Mouse (Mus musculus) thymus, adult 2 months (tissue): ENCODE results near the gene Brdt. TPM values are rescaled to one million over a fixed set of nuclear protein-coding genes. Genes with fewer than 3 reads are reported as not detected.
A peak's percentile ranks its signal among the peaks of the same experiment; 100 is the strongest.

Source experiments
- DNase-seq: peaks from one replicate; pipeline ENCODE4 v3.0.0; 2021
- H3K27ac ChIP-seq: fragments of 200-500 bp; 2 replicates; pipeline ENCODE4 v1.5.1; 2012; ENCODE audit warnings: low read length, control low read depth; ENCODE audit not compliant: control insufficient read depth, insufficient read depth
- H3K27me3 ChIP-seq: fragments of 200-500 bp; 2 replicates; pipeline ENCODE4 v1.6.1; 2012; ENCODE audit warnings: mild to moderate bottlenecking, low read length, moderate library complexity, mixed read lengths; ENCODE audit not compliant: control insufficient read depth, insufficient read depth
- H3K36me3 ChIP-seq: fragments of 200-500 bp; 2 replicates; pipeline ENCODE4 v1.6.1; 2012; ENCODE audit warnings: mild to moderate bottlenecking, low read length, moderate library complexity; ENCODE audit not compliant: control insufficient read depth, insufficient read depth
- H3K4me1 ChIP-seq: fragments of 200-500 bp; replicated peaks from 2 replicates; pipeline ENCODE4 v1.6.1; 2012; ENCODE audit warnings: low read length; ENCODE audit not compliant: control insufficient read depth, insufficient read depth
- H3K4me3 ChIP-seq: fragments of 200-500 bp; 2 replicates; pipeline ENCODE4 v1.5.1; 2012; ENCODE audit warnings: mild to moderate bottlenecking, low read length, control low read depth, moderate library complexity; ENCODE audit not compliant: control insufficient read depth, insufficient read depth
- CTCF ChIP-seq: fragments of 200-500 bp; IDR thresholded peaks from 2 replicates; pipeline ENCODE4 v1.5.1; 2012; ENCODE audit warnings: mild to moderate bottlenecking, control low read depth, low read length, moderate library complexity, borderline replicate concordance; ENCODE audit not compliant: control insufficient read depth, poor library complexity, insufficient read depth; ENCODE audit errors: extremely low read depth
- POLR2A ChIP-seq: fragments of 200-500 bp; IDR thresholded peaks from 2 replicates; pipeline ENCODE4 v1.6.1; 2012; ENCODE audit warnings: mild to moderate bottlenecking, low read length, control low read depth, moderate library complexity; ENCODE audit not compliant: control insufficient read depth, poor library complexity, insufficient read depth; ENCODE audit errors: extremely low read depth
- WGBS: fragments of 180-500 bp; shearing (Covaris S2); methylation state at CpG from one replicate; pipeline ENCODE4 v1.1.7; 2018; 5-methylcytosine and 5-hydroxymethylcytosine counted together
- polyA plus RNA-seq: library from polyadenylated mRNA; depleted of rRNA; stranded (reverse); fragments of >200 nt; gene quantifications from 2 replicates; pipeline ENCODE4 v1.2.3, GENCODE M21; 2012

Gene Brdt
- polyA plus RNA-seq, 1 experiment: 4.9 TPM

GRCm38 (mm10) chr5:107288427-107289233 is 42.3 kb upstream of the Brdt start:
- under 1% methylated on average over 62 of the region's 62 CpGs for WGBS
- 0 out of 2 replicates have a peak, but pooled peaks have one; percentile 48 for TF ChIP-seq POLR2A
- no peak for TF ChIP-seq CTCF
- peaks cover 2% of the 10 kb centered on the region for H3K4me1 ChIP-seq
- peak; percentile 80 for DNase-seq
- 0 out of 2 replicates have a peak overlapping the region, but pooled peaks have one; percentile 5 for H3K27ac ChIP-seq
- H3K36me3 ChIP-seq: no peaks in the 10 kb centered on the region
- H3K4me3 ChIP-seq: peak overlapping the region; percentile 66
- no peaks in the 10 kb centered on the region for H3K27me3 ChIP-seq

GRCm38 (mm10) chr5:107289234-107289764 is 41.7 kb upstream of the Brdt start, which contains the start of gene Tgfbr3:
Gene Tgfbr3 (minus strand): TSS chr5:107289629.
- no peak for TF ChIP-seq POLR2A
- peak; percentile 72; the same call in 1 of the 2 replicates for TF ChIP-seq CTCF
- peak within 1 kb of the TSS; percentile 66 for H3K4me3 ChIP-seq
- 0 out of 2 replicates have a peak within 1 kb of the TSS, but pooled peaks have one; percentile 5 for H3K27ac ChIP-seq
- peak; percentile 79 for DNase-seq
- no peaks in the 10 kb centered on the region for H3K36me3 ChIP-seq
- peaks cover 2% of the 10 kb centered on the region for H3K4me1 ChIP-seq
- under 1% methylated on average over 54 of the region's 54 CpGs for WGBS
- no peaks in the 10 kb centered on the region for H3K27me3 ChIP-seq

- Histone ChIP-seq H3K4me1 (peaks cover 2% of the 10 kb centered on the region), H3K4me3 (no peak overlapping the region), H3K36me3 (no peaks in the 10 kb centered on the region), H3K27ac (no peak overlapping the region), H3K27me3 (no peaks in the 10 kb centered on the region)
- no peak for DNase-seq
- TF ChIP-seq POLR2A (no peak), CTCF (no peak)
- WGBS: 85% methylated on average over 8 of the region's 8 CpGs
Observed at GRCm38 (mm10) chr5:107289986-107290385, 41.0 kb upstream of the Brdt start.

GRCm38 (mm10) chr5:107294041-107294440 is 36.9 kb upstream of the Brdt start:
- Histone ChIP-seq H3K4me1 (peaks cover 8% of the 10 kb centered on the region), H3K27me3 (no peaks in the 10 kb centered on the region), H3K36me3 (no peaks in the 10 kb centered on the region), H3K27ac (no peak overlapping the region), H3K4me3 (no peak overlapping the region)
- no peak for DNase-seq
- TF ChIP-seq POLR2A (no peak), CTCF (no peak)
- WGBS: 96% methylated on average over 4 of the region's 4 CpGs

- DNase-seq: no peak
- H3K27me3 ChIP-seq: no peaks in the 10 kb centered on the region
- WGBS: 60% methylated on average over 8 of the region's 8 CpGs
- no peak overlapping the region for H3K27ac ChIP-seq
- peaks cover 8% of the 10 kb centered on the region for H3K4me1 ChIP-seq
- no peaks in the 10 kb centered on the region for H3K36me3 ChIP-seq
- TF ChIP-seq POLR2A (no peak), CTCF (no peak)
- H3K4me3 ChIP-seq: no peak overlapping the region
Observed at GRCm38 (mm10) chr5:107295061-107295816, 35.7 kb upstream of the Brdt start.

GRCm38 (mm10) chr5:107295817-107296511 is 35.0 kb upstream of the Brdt start:
- 89% methylated on average over 16 of the region's 16 CpGs for WGBS
- Histone ChIP-seq H3K27ac (no peak overlapping the region), H3K27me3 (no peaks in the 10 kb centered on the region), H3K36me3 (no peaks in the 10 kb centered on the region), H3K4me1 (peaks cover 8% of the 10 kb centered on the region), H3K4me3 (no peak overlapping the region)
- no peak for DNase-seq
- TF ChIP-seq CTCF (no peak), POLR2A (no peak)
